Mouse (Mus musculus): Measurements from ENCODE around the gene Ncln.

DNA sequence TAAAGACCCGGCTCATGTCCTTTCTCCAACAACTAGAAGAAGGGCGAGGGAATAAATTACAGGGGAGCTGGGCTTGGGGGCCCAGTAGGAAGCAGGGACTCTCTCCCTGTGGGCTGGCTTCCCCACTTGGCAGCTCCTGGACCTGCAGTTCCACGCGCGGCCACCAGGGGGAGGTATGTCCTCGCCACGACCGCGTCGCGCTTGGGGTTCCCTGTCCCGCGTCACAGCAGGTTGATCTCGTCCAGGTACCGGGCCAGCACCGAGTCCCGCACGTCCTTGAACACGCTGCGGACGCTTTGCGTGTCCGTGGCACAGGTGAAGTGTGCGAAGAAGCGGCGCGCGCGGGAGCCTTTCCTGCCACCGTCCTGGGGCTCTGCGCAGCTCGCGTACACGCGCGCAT, 6.5 kb upstream of the Ncln start:
- TF ChIP-seq GATA1 (IDR thresholded peaks at IDR 0.05; ENCODE audit: borderline replicate concordance, low read length) = no peak
- no peak for TF ChIP-seq FLI1 (IDR thresholded peaks at IDR 0.05; ENCODE audit: low read length)

Measured in megakaryocyte, embryonic 14.5 days (primary cell).